8 mouse cellular contexts compared by ENCODE assay signal in the genomic region with DNA sequence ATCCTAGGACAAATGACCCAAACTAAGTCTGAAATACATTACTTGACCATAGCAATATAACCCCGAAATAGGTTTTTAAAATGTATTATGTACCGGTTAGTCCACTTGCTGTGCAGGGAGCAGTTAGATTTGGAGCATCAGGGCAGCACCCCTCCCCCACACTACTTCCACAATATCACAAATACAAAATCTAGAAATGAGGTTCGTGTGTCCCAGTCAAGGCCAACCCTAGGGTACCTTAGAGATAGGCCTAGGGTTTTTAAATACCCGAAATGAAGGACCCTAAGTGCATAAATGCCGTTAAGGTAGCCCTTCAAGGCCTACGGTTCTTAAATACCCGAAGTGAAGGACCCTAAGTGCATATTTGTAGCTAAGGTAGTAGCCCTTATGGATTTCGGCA. TPM values are rescaled to one million over a fixed set of nuclear protein-coding genes. Genes with fewer than 3 reads are reported as not detected.
A peak's percentile ranks its signal among the peaks of the same experiment; 100 is the strongest.
DNase-seq lines count a peak whose midpoint lies in the region; ATAC-seq and TF ChIP-seq lines count a peak whose summit lies in the region.

No protein-coding gene starts in this region.

- no peaks in the 10 kb centered on the region for H3K27me3 ChIP-seq in heart, embryonic 14.5 days (ENCODE audit: control insufficient read depth, insufficient read depth, low read length)
- H3K27me3 ChIP-seq in CH12.LX (replicated peaks): no peaks in the 10 kb centered on the region
- H3K27me3 ChIP-seq in hindbrain, embryonic 16.5 days (replicated peaks; ENCODE audit: control insufficient read depth, insufficient read depth, low read length): no peaks in the 10 kb centered on the region
- no peaks in the 10 kb centered on the region for H3K27me3 ChIP-seq in liver, embryonic 16.5 days (ENCODE audit: control insufficient read depth, insufficient read depth, low read depth, low read length)
- H3K27me3 ChIP-seq in stomach, embryonic 16.5 days (ENCODE audit: control insufficient read depth, insufficient read depth, low read length): no peaks in the 10 kb centered on the region

- peak overlapping the region; percentile 80 for H3K4me2 ChIP-seq in heart, embryonic 14.5 days (ENCODE audit: low read length)
- H3K4me2 ChIP-seq in CH12.LX (ENCODE audit: insufficient read depth, low read depth, poor library complexity, severe bottlenecking): peak overlapping the region; percentile 76
- H3K4me2 ChIP-seq in hindbrain, embryonic 16.5 days (ENCODE audit: low read length): peak overlapping the region; percentile 68
- peak overlapping the region; percentile 82 for H3K4me2 ChIP-seq in liver, embryonic 16.5 days (ENCODE audit: low read depth, low read length)
- H3K4me2 ChIP-seq in stomach, embryonic 16.5 days (ENCODE audit: low read depth, low read length): peak overlapping the region; percentile 80

- peak overlapping the region; percentile 61 to 97 for H3K4me3 ChIP-seq in heart, embryonic 14.5 days (ENCODE audit: control insufficient read depth in 1 of 2, insufficient read depth in 1 of 2, low read depth in 1 of 2, low read length in 2 of 2)
- peak overlapping the region; percentile 51 to 87 (median 83) for H3K4me3 ChIP-seq in CH12.LX (replicated peaks in 1 of 3; ENCODE audit: low read depth in 2 of 3, low read length in 2 of 3, poor library complexity in 1 of 3)
- H3K4me3 ChIP-seq in hindbrain, embryonic 16.5 days (ENCODE audit: low read length): peak overlapping the region; percentile 96
- peak overlapping the region; percentile 97 for H3K4me3 ChIP-seq in liver, embryonic 16.5 days (ENCODE audit: low read depth, low read length)
- peak overlapping the region; percentile 79 for H3K4me3 ChIP-seq in stomach, embryonic 16.5 days (replicated peaks; ENCODE audit: low read length)

- no peaks in the 10 kb centered on the region for H3K9me3 ChIP-seq in heart, embryonic 14.5 days (ENCODE audit: control insufficient read depth, low read length)
- no peaks in the 10 kb centered on the region for H3K9me3 ChIP-seq in CH12.LX (replicated peaks; ENCODE audit: low read length)
- H3K9me3 ChIP-seq in hindbrain, embryonic 16.5 days (ENCODE audit: control insufficient read depth, low read length): no peaks in the 10 kb centered on the region
- no peaks in the 10 kb centered on the region for H3K9me3 ChIP-seq in liver, embryonic 16.5 days (replicated peaks; ENCODE audit: control insufficient read depth, low read length)
- H3K9me3 ChIP-seq in stomach, embryonic 16.5 days (replicated peaks; ENCODE audit: control insufficient read depth, low read length): no peaks in the 10 kb centered on the region

- H3K9ac ChIP-seq in heart, embryonic 14.5 days (ENCODE audit: low read length): peak overlapping the region; percentile 87
- H3K9ac ChIP-seq in CH12.LX (ENCODE audit: insufficient read depth, low read depth): peak overlapping the region; percentile 78
- H3K9ac ChIP-seq in hindbrain, embryonic 16.5 days (ENCODE audit: low read depth, low read length): peak overlapping the region; percentile 100
- peak overlapping the region; percentile 82 for H3K9ac ChIP-seq in liver, embryonic 16.5 days (ENCODE audit: low read depth, low read length)
- peak overlapping the region; percentile 85 for H3K9ac ChIP-seq in stomach, embryonic 16.5 days (ENCODE audit: low read length)

- TF ChIP-seq RAD21 in CH12.LX (IDR thresholded peaks at IDR 0.05; ENCODE audit: low read depth, low read length): no peak

- TF ChIP-seq POLR2A in CH12.LX (IDR thresholded peaks at IDR 0.05; ENCODE audit: low read depth, low read length): no peak

- in situ Hi-C loops in CH12.LX (cut with MboI; ENCODE audit: low pct_ligation_motif_present, low pct_unique_long_range_greater_than_20kb, low sequenced_read_pairs): loop anchor here (25.0 kb wide), 2 partner anchors 134 to 234 kb away; no protein-coding TSS in a partner anchor

- H3K27ac ChIP-seq in heart, embryonic 14.5 days (replicated peaks in 1 of 2; ENCODE audit: control insufficient read depth in 1 of 2, insufficient read depth in 1 of 2, low read depth in 2 of 2, low read length in 2 of 2): peak overlapping the region; percentile 97 to 100
- H3K27ac ChIP-seq in CH12.LX (ENCODE audit: insufficient read depth, low read depth): peak overlapping the region; percentile 83
- H3K27ac ChIP-seq in hindbrain, embryonic 16.5 days (ENCODE audit: low read depth, low read length): peak overlapping the region; percentile 100
- H3K27ac ChIP-seq in liver, embryonic 16.5 days (ENCODE audit: low read length): peak overlapping the region; percentile 97
- peak overlapping the region; percentile 100 for H3K27ac ChIP-seq in stomach, embryonic 16.5 days (ENCODE audit: low read length)

- TF ChIP-seq EP300 in CH12.LX (IDR thresholded peaks at IDR 0.05; ENCODE audit: low read length): no peak

- dilution Hi-C loops in CH12.LX (cut with MboI; ENCODE audit: extremely low pct_ligation_motif_present, extremely low pct_unique_long_range_greater_than_20kb, low sequenced_read_pairs): no loop called here

- peaks cover 31% of the 10 kb centered on the region for H3K79me2 ChIP-seq in CH12.LX (replicated peaks; ENCODE audit: control insufficient read depth, extremely low read depth, insufficient read depth, poor library complexity, severe bottlenecking)

- H3K4me1 ChIP-seq in heart, embryonic 14.5 days (ENCODE audit: control insufficient read depth in 2 of 2, insufficient read depth in 2 of 2, low read length in 2 of 2): peaks cover 0 to 8% of the 10 kb centered on the region in 2 experiments; a peak in 1 of 4 replicates
- H3K4me1 ChIP-seq in CH12.LX (ENCODE audit: control insufficient read depth in 1 of 2, insufficient read depth in 2 of 2): peaks cover 0 to 25% of the 10 kb centered on the region in 2 experiments; a peak in 3 of 4 replicates
- peaks cover 12% of the 10 kb centered on the region for H3K4me1 ChIP-seq in hindbrain, embryonic 16.5 days (ENCODE audit: control insufficient read depth, insufficient read depth, low read depth, low read length)
- peaks cover 12% of the 10 kb centered on the region for H3K4me1 ChIP-seq in liver, embryonic 16.5 days (ENCODE audit: control insufficient read depth, low read depth, low read length)
- peaks cover 9% of the 10 kb centered on the region for H3K4me1 ChIP-seq in stomach, embryonic 16.5 days (ENCODE audit: control insufficient read depth, insufficient read depth, low read length)

- peaks cover under 1% of the 10 kb centered on the region; the same call in 1 of the 2 replicates for H3K36me3 ChIP-seq in heart, embryonic 14.5 days (ENCODE audit: control insufficient read depth, insufficient read depth, low read length)
- no peaks in the 10 kb centered on the region for H3K36me3 ChIP-seq in CH12.LX (replicated peaks in 1 of 2; ENCODE audit: control insufficient read depth in 1 of 2, insufficient read depth in 1 of 2, low read length in 1 of 2)
- no peaks in the 10 kb centered on the region for H3K36me3 ChIP-seq in hindbrain, embryonic 16.5 days (ENCODE audit: control insufficient read depth, insufficient read depth, low read length)
- no peaks in the 10 kb centered on the region for H3K36me3 ChIP-seq in liver, embryonic 16.5 days (ENCODE audit: control insufficient read depth, insufficient read depth)
- H3K36me3 ChIP-seq in stomach, embryonic 16.5 days (ENCODE audit: control insufficient read depth, insufficient read depth, low read length): no peaks in the 10 kb centered on the region

- WGBS in heart, embryonic 14.5 days: 18% methylated on average over 8 of the region's 8 CpGs
- WGBS in hindbrain, embryonic 16.5 days: 22% methylated on average over 8 of the region's 8 CpGs
- 17% methylated on average over 8 of the region's 8 CpGs for WGBS in liver, embryonic 16.5 days (ENCODE audit: insufficient replicate concordance)
- WGBS in stomach, embryonic 16.5 days: 23% methylated on average over 8 of the region's 8 CpGs

- no peak for ATAC-seq in heart, embryonic 14.5 days (ENCODE audit: insufficient number of reproducible peaks, insufficient read depth, low FRiP score, low read depth)
- no peak for ATAC-seq in hindbrain, embryonic 16.5 days
- ATAC-seq in liver, embryonic 16.5 days (ENCODE audit: low read depth): no peak
- no peak for ATAC-seq in stomach, embryonic 16.5 days (ENCODE audit: insufficient read depth, low FRiP score)

- no peak for TF ChIP-seq CTCF in CH12.LX (conservative IDR thresholded peaks at IDR 0.05 in 1 of 2, IDR thresholded peaks at IDR 0.05 in 1 of 2; ENCODE audit: low read depth in 2 of 2, low read length in 2 of 2)

- DNase-seq in heart, adult 9 months (ENCODE audit: low spot score in 2 of 2): no peak
- DNase-seq in CH12.LX (ENCODE audit: extremely low read depth): no peak
- peak; percentile 60 to 71 for DNase-seq in cerebellum, postnatal 10 days
- no peak for DNase-seq in spleen, postnatal 14 days (ENCODE audit: low spot score in 2 of 2)

TF ChIP-seq in CH12.LX, 34 proteins besides CTCF, POLR2A, EP300 and RAD21 (continues in another document):
- TF ChIP-seq MAZ (IDR thresholded peaks at IDR 0.05; ENCODE audit: low read depth, low read length): no peak
- no peak for TF ChIP-seq CHD2 (IDR thresholded peaks at IDR 0.05; ENCODE audit: low read length)
- TF ChIP-seq ZKSCAN1 (IDR thresholded peaks at IDR 0.05; ENCODE audit: borderline replicate concordance, low read depth, low read length): no peak
- TF ChIP-seq TCF12 (IDR thresholded peaks at IDR 0.05; ENCODE audit: low read depth, low read length): no peak
- no peak for TF ChIP-seq MEF2A (IDR thresholded peaks at IDR 0.05; ENCODE audit: borderline replicate concordance, low read depth, low read length)
- TF ChIP-seq USF1 (IDR thresholded peaks at IDR 0.05; ENCODE audit: low read depth, low read length): no peak
- TF ChIP-seq SIN3A (IDR thresholded peaks at IDR 0.05; ENCODE audit: low read length): no peak
- no peak for TF ChIP-seq MAX (IDR thresholded peaks at IDR 0.05; ENCODE audit: low read length)
- TF ChIP-seq ZMIZ1 (IDR thresholded peaks at IDR 0.05; ENCODE audit: low read depth, low read length): no peak
- TF ChIP-seq JUN (IDR thresholded peaks at IDR 0.05; ENCODE audit: insufficient read depth, low read depth, low read length): no peak
- TF ChIP-seq KAT2A (IDR thresholded peaks at IDR 0.05; ENCODE audit: insufficient replicate concordance, low read length): no peak
- TF ChIP-seq USF2 (conservative IDR thresholded peaks at IDR 0.05; ENCODE audit: low read depth, low read length): no peak
- TF ChIP-seq E2F4 (IDR thresholded peaks at IDR 0.05; ENCODE audit: insufficient replicate concordance, low read depth, low read length): no peak
- no peak for TF ChIP-seq ZNF384 (IDR thresholded peaks at IDR 0.05; ENCODE audit: low read depth, low read length)

RNA-seq across cellular contexts. Expression of a gene that starts 0.9 kb away (rescaled TPM):
- polyA plus RNA-seq in heart, embryonic 14.5 days (2014; fragmentation: Nextera tagmentation; extraction: Ambion mirVana): 125 and 129 TPM in 2 replicates
- 40.9 and 44.7 TPM in 2 replicates for total RNA-seq in CH12.LX (2012; rRNA removed)
- total RNA-seq in CH12.LX (2014; rRNA removed): 87.9 and 107 TPM in 2 replicates
- 65.8 and 71.8 TPM in 2 replicates for polyA plus RNA-seq in CH12.LX (2012; ENCODE audit: insufficient read length, low read depth)
- polyA plus RNA-seq in hindbrain, embryonic 16.5 days (2015; fragmentation: Nextera tagmentation; extraction: Ambion mirVana): 119 and 137 TPM in 2 replicates
- polyA plus RNA-seq in liver, embryonic 16.5 days (2015; fragmentation: Nextera tagmentation; extraction: Ambion mirVana): 25.5 and 27.2 TPM in 2 replicates
- polyA plus RNA-seq in stomach, embryonic 16.5 days (2015; fragmentation: Nextera tagmentation; extraction: Ambion mirVana): 49.2 and 54.5 TPM in 2 replicates

Comparison
In these comparisons a context has a peak if more than half of its experiments do, and no peak if none do; other contexts are left out.
1. DNase-seq: peak in cerebellum, postnatal 10 days (2 of 2); none in heart, adult 9 months (0 of 2), CH12.LX (single experiment) and spleen, postnatal 14 days (0 of 2).
2. Peak in every context shown above with its lines, with median percentiles within 50 percentile points of each other: H3K27ac ChIP-seq, H3K4me2 ChIP-seq, H3K4me3 ChIP-seq and H3K9ac ChIP-seq.